Mouse (Mus musculus) neural tube, embryonic 15.5 days (tissue): ENCODE measurements around the gene Gm21983. TPM values are rescaled to one million over a fixed set of nuclear protein-coding genes. Genes with fewer than 3 reads are reported as not detected.

Experiments used
- ATAC-seq: fragments of 200-750 bp; cut with Nextera tagmentation; 2 replicates; pipeline ENCODE4 v1.8.0; 2017; ENCODE audit warnings: mild to moderate bottlenecking, moderate TSS enrichment, moderate library complexity; ENCODE audit not compliant: low FRiP score
- H3K27ac ChIP-seq: fragments of 300-500 bp; sonication (generic); replicated peaks from 2 replicates; pipeline ENCODE4 v1.5.1; 2015; ENCODE audit warnings: mild to moderate bottlenecking, inconsistent platforms
- H3K27me3 ChIP-seq: fragments of 300-500 bp; sonication (generic); replicated peaks from 2 replicates; pipeline ENCODE4 v1.6.1; 2015; ENCODE audit warnings: inconsistent platforms
- H3K36me3 ChIP-seq: fragments of 300-500 bp; sonication (generic); 2 replicates; pipeline ENCODE4 v1.6.1; 2015; ENCODE audit warnings: inconsistent platforms
- H3K4me1 ChIP-seq: fragments of 300-500 bp; sonication (generic); 2 replicates; pipeline ENCODE4 v1.6.1; 2015; ENCODE audit warnings: inconsistent platforms
- H3K4me2 ChIP-seq: fragments of 300-500 bp; sonication (generic); 2 replicates; pipeline ENCODE4 v1.6.1; 2015; ENCODE audit warnings: inconsistent platforms, mild to moderate bottlenecking, moderate library complexity
- H3K4me3 ChIP-seq: fragments of 300-500 bp; sonication (generic); replicated peaks from 2 replicates; pipeline ENCODE4 v1.5.1; 2015; ENCODE audit warnings: mild to moderate bottlenecking, inconsistent platforms
- H3K9ac ChIP-seq: fragments of 300-500 bp; sonication (generic); replicated peaks from 2 replicates; pipeline ENCODE4 v1.6.1; 2015; ENCODE audit warnings: mild to moderate bottlenecking, inconsistent platforms
- H3K9me3 ChIP-seq: fragments of 300-500 bp; sonication (generic); replicated peaks from 2 replicates; pipeline ENCODE4 v1.6.1; 2016; ENCODE audit warnings: inconsistent platforms
- WGBS: fragments of 180-500 bp; shearing (Covaris S2); methylation state at CpG from one replicate; pipeline ENCODE4 v1.1.7; 2015; ENCODE audit warnings: mixed read lengths; 5-methylcytosine and 5-hydroxymethylcytosine counted together
- microRNA counts: library from miRNA; unstranded; fragments of <30 nt; microRNA quantifications from one replicate; lab custom pipeline; 2016
- microRNA-seq: library from miRNA; unstranded; fragments of <30 nt; microRNA quantifications from one replicate; pipeline ENCODE4, GENCODE M21; 2017
- polyA plus RNA-seq: library from polyadenylated mRNA; unstranded; fragments of >200 nt; fragmentation: Nextera tagmentation; extraction: Ambion mirVana; gene quantifications from 2 replicates; pipeline ENCODE4 v1.2.1, GENCODE M21; 2015

Gene Gm21983
- polyA plus RNA-seq, 1 experiment from 2014 or later: 0.90 TPM

GRCm38 (mm10) chr7:27124305-27124832 is 56.5 kb downstream of the Gm21983 start:
- H3K36me3 ChIP-seq: no peaks in the 10 kb centered on the region

GRCm38 (mm10) chr7:27119676-27120075 is 61.2 kb downstream of the Gm21983 start, which contains the start of gene Cyp2f2:
Cyp2f2 (plus strand) TSS chr7:27119909.
- no peak within 1 kb of the TSS for H3K27ac ChIP-seq
- no peak within 1 kb of the TSS for H3K4me2 ChIP-seq
- H3K9me3 ChIP-seq: no peaks in the 10 kb centered on the region
- ATAC-seq: no peak
- H3K36me3 ChIP-seq: no peaks in the 10 kb centered on the region
- H3K27me3 ChIP-seq: no peaks in the 10 kb centered on the region
- no peak within 1 kb of the TSS for H3K9ac ChIP-seq
- no peak within 1 kb of the TSS for H3K4me3 ChIP-seq
- no peaks in the 10 kb centered on the region for H3K4me1 ChIP-seq

More at GRCm38 (mm10) chr7:27124305-27124832, 56.5 kb downstream of the Gm21983 start:
- H3K4me2 ChIP-seq: no peak overlapping the region
- H3K4me1 ChIP-seq: no peaks in the 10 kb centered on the region
- no peak overlapping the region for H3K27ac ChIP-seq
- no peaks in the 10 kb centered on the region for H3K9me3 ChIP-seq
- 82% methylated on average over 5 of the region's 5 CpGs for WGBS
- ATAC-seq: no peak
- no peaks in the 10 kb centered on the region for H3K27me3 ChIP-seq
- no peak overlapping the region for H3K4me3 ChIP-seq
- H3K9ac ChIP-seq: no peak overlapping the region

MicroRNA genes within 50 kb of the gene (microRNA counts, 519-probe panel; counts per million panel counts)
- microRNA mmu-miR-1191 (lab: Ali Mortazavi, UCI): not detected

Small RNAs within 50 kb of the gene (microRNA-seq; reads per million reads assigned to microRNA genes)
- gene Mir1191: 1.4 reads per million
- gene Mir3101: not detected

Other genes with a start within 250 kb of the Gm21983 start
- not detected in 2 replicates for gene Cyp2a22, start 241.7 kb downstream of the Gm21983 start, polyA plus RNA-seq
- gene Cyp2a12, start 152.0 kb downstream of the Gm21983 start, polyA plus RNA-seq: not detected in 2 replicates
- gene Cyp2f2, start 61.2 kb downstream of the Gm21983 start, polyA plus RNA-seq: 0.56 TPM in 1 of 2 replicates, not detected in the other
- gene Cyp2t4, start 27.4 kb downstream of the Gm21983 start, polyA plus RNA-seq: 0.10 and 0.36 TPM in 2 replicates
- gene Egln2, start 14.3 kb downstream of the Gm21983 start, polyA plus RNA-seq: 92.3 and 94.7 TPM in 2 replicates
- gene Rab4b, start 2.2 kb downstream of the Gm21983 start, polyA plus RNA-seq: 105 and 109 TPM in 2 replicates
- 22.9 and 28.6 TPM in 2 replicates for gene Mia, start 71 bp upstream of the Gm21983 start, polyA plus RNA-seq
- 3.4 TPM in 2 replicates for gene BC024978, start 14.7 kb upstream of the Gm21983 start, polyA plus RNA-seq
- gene Snrpa, start 15.2 kb upstream of the Gm21983 start, polyA plus RNA-seq: 176 and 193 TPM in 2 replicates
- 5.9 and 6.1 TPM in 2 replicates for gene Itpkc, start 47.6 kb upstream of the Gm21983 start, polyA plus RNA-seq
- gene Coq8b, start 51.9 kb upstream of the Gm21983 start, polyA plus RNA-seq: 20.1 and 20.9 TPM in 2 replicates
- 47.7 and 60.7 TPM in 2 replicates for gene Numbl, start 77.3 kb upstream of the Gm21983 start, polyA plus RNA-seq
- 10.7 and 17.8 TPM in 2 replicates for gene Ltbp4, start 156.6 kb upstream of the Gm21983 start, polyA plus RNA-seq
- gene Shkbp1, start 174.9 kb upstream of the Gm21983 start, polyA plus RNA-seq: 28.9 and 33.4 TPM in 2 replicates
- gene Gm20479, start 176.3 kb upstream of the Gm21983 start, polyA plus RNA-seq: not detected in 2 replicates